Mouse (Mus musculus) ES-E14 (cell line): ENCODE results near the gene Tmem163. TPM values are rescaled to one million over a fixed set of nuclear protein-coding genes. Genes with fewer than 3 reads are reported as not detected.

Experiments used
- DNase-seq: peaks from one replicate; pipeline ENCODE4 v3.0.0-alpha.2; 2013; ENCODE audit warnings: low read depth, low spot score
- H3K27ac ChIP-seq: 2 replicates; pipeline ENCODE4 v1.5.1; 2012; ENCODE audit warnings: low read depth, mild to moderate bottlenecking, low read length, moderate library complexity, mixed read lengths; ENCODE audit not compliant: poor library complexity, insufficient read depth, severe bottlenecking
- H3K36me3 ChIP-seq: 2 replicates; pipeline ENCODE4 v1.6.1; 2012; ENCODE audit warnings: mild to moderate bottlenecking, low read length, moderate library complexity, mixed read lengths; ENCODE audit not compliant: control insufficient read depth, poor library complexity, insufficient read depth, severe bottlenecking
- H3K4me1 ChIP-seq, 2 experiments: fragments of 150-350 bp in 1 of 2; sonication (generic) in 1 of 2; 2 replicates each; pipeline ENCODE4 v1.6.1; 2012; ENCODE audit warnings: low read length in 2 of 2, mild to moderate bottlenecking in 1 of 2, mixed read lengths in 1 of 2; ENCODE audit not compliant: control insufficient read depth in 2 of 2, insufficient read depth in 2 of 2, poor library complexity in 1 of 2
- H3K4me3 ChIP-seq, 2 experiments: fragments of 150-350 bp in 1 of 2; sonication (generic) in 1 of 2; 2 replicates each; pipeline ENCODE4 v1.5.1; 2012; ENCODE audit warnings: low read length in 2 of 2, low read depth in 1 of 2, mild to moderate bottlenecking in 1 of 2, mixed read lengths in 1 of 2; ENCODE audit not compliant: insufficient read depth in 1 of 2, poor library complexity in 1 of 2, severe bottlenecking in 1 of 2
- H3K9ac ChIP-seq: 2 replicates; pipeline ENCODE4 v1.6.1; 2012; ENCODE audit warnings: low read depth, mild to moderate bottlenecking, low read length, mixed read lengths; ENCODE audit not compliant: poor library complexity, insufficient read depth, severe bottlenecking
- H3K9me3 ChIP-seq: fragments of 150-350 bp; sonication (generic); 2 replicates; pipeline ENCODE4 v1.6.1; 2012; ENCODE audit warnings: low read depth, mild to moderate bottlenecking, low read length; ENCODE audit not compliant: control insufficient read depth, insufficient read depth
- CHD2 ChIP-seq: IDR thresholded peaks from 2 replicates; pipeline ENCODE4 v1.6.1; 2014; ENCODE audit warnings: mild to moderate bottlenecking, low read depth, low read length, inconsistent platforms
- HCFC1 ChIP-seq: IDR thresholded peaks from 2 replicates; pipeline ENCODE4 v1.6.1; 2012; ENCODE audit warnings: low read length, inconsistent platforms, borderline replicate concordance; ENCODE audit not compliant: insufficient read depth
- MAFK ChIP-seq: IDR thresholded peaks from 2 replicates; pipeline ENCODE4 v1.6.1; 2014; ENCODE audit warnings: mild to moderate bottlenecking, low read depth, low read length, inconsistent platforms; ENCODE audit not compliant: insufficient read depth
- ZC3H11A ChIP-seq: IDR thresholded peaks from 2 replicates; pipeline ENCODE4 v1.6.1; 2012; ENCODE audit warnings: low read depth, mild to moderate bottlenecking, inconsistent platforms, low read length, borderline replicate concordance
- ZNF384 ChIP-seq: IDR thresholded peaks from 2 replicates; pipeline ENCODE4 v1.6.1; 2012; ENCODE audit warnings: low read depth, low read length, inconsistent platforms
- in situ Hi-C, 2 experiments: fragments of 600-800 bp; cut with MboI; formaldehyde crosslinking; loops; one replicate each; pipeline ENCODE4 v1.15.1; 2025; ENCODE audit warnings: low sequenced_read_pairs in 2 of 2, inconsistent platforms in 1 of 2; ENCODE audit not compliant: unreplicated experiment in 2 of 2
- total RNA-seq: library from RNA; depleted of rRNA; stranded (reverse); fragments of 300-350 nt; gene quantifications from 2 replicates; pipeline ENCODE4 v1.2.3, GENCODE M21; 2012

The Tmem163 gene
- total RNA-seq, 1 experiment, result 0.18 TPM

DNA sequence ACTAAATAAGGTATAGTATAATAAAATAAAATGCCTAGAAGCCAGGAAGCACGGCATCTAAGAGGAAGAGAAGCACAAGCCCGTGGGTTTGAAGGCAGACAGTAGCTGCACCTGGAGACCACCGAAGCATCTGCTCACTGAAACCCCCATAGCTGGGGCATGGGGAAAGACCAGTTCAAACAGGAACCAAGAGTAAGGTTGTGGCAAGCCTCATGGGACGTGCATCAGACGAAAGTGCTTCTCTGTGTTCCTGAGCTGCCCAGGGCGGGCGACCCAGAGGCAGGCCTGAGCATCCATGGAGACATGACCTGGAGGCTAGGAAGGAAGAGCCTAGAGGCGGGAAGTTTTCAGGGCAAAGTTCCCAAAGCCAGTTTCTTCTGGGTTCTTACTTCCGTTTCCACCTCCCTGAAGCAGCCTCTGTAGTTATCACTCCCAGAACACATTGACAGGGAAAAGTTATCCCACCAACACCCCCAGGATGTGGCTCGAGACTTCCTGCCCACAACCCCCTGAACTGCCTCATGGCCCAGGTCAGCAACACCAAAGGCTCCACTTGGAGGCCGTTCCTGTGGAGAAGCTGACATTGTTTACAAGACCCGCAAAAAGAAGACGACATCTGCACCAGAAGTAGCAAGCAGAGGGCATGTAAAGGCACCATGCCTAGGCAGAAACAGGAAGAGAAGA lies 16.8 kb downstream of the Tmem163 start:
- Histone ChIP-seq H3K27ac (no peak overlapping the region), H3K4me1 (no peaks in the 10 kb centered on the region), H3K36me3 (no peaks in the 10 kb centered on the region), H3K4me3 (no peak overlapping the region), H3K9me3 (no peaks in the 10 kb centered on the region), H3K9ac (no peak overlapping the region)
- TF ChIP-seq MAFK (no peak), ZC3H11A (no peak), HCFC1 (no peak), ZNF384 (no peak), CHD2 (no peak)
- DNase-seq, result no peak
- in situ Hi-C loops, result no loop called here

DNA sequence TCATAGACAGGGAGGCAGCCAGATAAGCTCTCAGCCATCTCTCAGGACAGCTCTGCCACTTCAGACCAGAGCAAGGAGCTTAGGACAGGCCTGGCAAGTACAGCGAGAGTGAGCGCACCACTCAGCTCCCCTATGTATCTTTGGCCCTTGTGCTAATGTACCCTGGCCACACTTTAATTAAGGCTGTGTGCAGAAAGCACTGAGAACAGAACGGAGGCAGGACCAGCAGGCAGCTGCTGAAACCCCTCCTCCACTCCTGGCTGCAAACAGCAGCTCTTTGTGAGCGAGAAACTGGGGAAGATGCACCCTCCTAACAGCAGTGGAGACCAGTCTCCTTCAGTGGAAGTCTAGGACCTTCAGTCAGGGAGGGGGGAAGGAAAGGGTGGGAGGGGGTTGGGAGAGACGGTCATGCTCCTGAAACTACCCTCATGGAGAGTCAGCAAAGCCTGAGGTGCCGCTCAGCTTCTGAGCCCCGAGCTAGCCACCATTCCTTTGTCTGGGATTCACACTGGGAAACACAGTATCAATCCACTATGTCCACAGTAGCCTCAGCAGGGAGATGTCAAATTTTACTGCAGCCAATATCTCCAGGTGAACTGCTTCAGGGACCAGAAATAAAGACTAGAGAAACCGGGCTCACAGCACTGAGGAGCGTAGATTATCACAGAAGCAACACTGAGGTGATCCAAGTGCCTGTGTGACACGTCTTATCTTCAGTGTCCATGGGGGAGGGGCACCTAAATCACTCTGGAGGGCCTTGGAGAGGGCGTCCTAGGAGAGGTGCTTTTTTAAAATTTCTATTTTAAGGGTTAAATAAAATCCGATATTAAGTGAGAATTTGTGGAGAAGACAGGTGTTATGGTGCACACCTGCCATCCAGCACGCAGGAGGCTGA lies 18.0 kb downstream of the Tmem163 start:
- no peak for TF ChIP-seq MAFK
- TF ChIP-seq CHD2, result no peak
- no peak for TF ChIP-seq ZNF384
- no peak for TF ChIP-seq ZC3H11A
- no peak for TF ChIP-seq HCFC1
- Histone ChIP-seq H3K27ac (no peak overlapping the region), H3K36me3 (no peaks in the 10 kb centered on the region), H3K9me3 (no peaks in the 10 kb centered on the region), H3K4me3 (no peak overlapping the region), H3K9ac (no peak overlapping the region), H3K4me1 (no peaks in the 10 kb centered on the region)
- DNase-seq, result no peak
- in situ Hi-C loops, result no loop called here

DNA sequence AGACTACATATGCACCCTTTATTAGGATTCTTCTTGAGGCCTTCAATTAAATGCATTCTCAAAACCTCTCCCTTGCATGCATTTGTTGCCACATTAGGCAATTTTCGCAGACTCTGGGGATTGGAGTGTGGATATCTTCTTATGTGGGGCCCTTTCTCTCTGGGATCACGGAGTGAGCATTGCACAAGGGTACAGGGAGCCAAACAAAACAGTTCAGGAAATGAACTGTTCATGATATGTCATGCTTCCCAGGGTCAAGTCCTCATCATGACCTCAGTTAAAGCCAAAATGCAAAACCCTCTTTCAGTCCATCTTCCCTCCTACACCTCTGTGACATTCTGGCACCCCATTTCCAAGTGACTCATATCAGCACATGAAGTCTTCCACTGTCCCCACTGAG lies 27.8 kb downstream of the Tmem163 start:
- H3K27ac ChIP-seq, result no peak overlapping the region
- no peaks in the 10 kb centered on the region for H3K4me1 ChIP-seq
- H3K36me3 ChIP-seq, result no peaks in the 10 kb centered on the region
- no peak for TF ChIP-seq MAFK
- TF ChIP-seq ZC3H11A, result no peak
- TF ChIP-seq CHD2, result no peak
- TF ChIP-seq HCFC1, result no peak
- TF ChIP-seq ZNF384, result no peak
- no peak overlapping the region for H3K4me3 ChIP-seq
- in situ Hi-C loops, result no loop called here
- no peak overlapping the region for H3K9ac ChIP-seq
- no peak for DNase-seq
- H3K9me3 ChIP-seq, result no peaks in the 10 kb centered on the region

DNA sequence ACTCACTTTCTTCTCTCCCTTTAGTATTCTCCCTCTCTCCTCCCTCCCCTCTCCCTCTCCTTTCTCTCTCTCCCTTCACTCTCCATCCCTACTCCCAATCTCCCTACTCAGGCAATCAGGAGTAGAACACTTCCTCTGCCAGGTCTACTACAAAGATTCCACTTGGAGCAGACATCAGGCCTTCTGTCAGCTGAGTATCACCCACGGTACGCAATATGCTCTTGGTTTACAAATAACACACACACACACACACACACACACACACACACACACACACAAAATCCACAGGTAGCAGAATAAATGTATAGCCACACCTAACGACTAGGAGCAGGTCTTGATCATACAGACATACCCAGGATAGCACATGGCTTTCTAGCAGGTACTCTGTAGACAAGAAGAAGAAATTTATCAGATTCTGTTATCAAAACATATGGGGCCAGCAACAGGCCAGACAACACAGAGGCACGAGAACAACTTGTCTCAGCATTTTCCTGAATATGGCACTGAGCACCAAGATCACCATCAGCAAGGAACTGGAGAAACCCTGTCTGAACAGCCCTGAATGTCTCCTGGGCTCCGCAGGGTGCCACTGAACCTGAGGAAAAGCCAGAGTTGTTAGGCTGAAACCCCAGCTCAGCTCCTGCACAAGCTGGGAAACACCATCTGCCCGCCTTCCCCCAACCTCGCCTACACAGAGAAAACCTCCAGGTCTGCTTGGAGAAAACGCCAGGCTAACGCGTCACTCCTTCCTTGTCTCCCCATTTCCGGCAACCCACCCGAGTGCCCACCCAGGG lies 36.2 kb downstream of the Tmem163 start:
- H3K4me1 ChIP-seq, result no peaks in the 10 kb centered on the region
- TF ChIP-seq HCFC1 (no peak), ZC3H11A (no peak), MAFK (no peak), CHD2 (no peak)
- H3K27ac ChIP-seq, result no peak overlapping the region
- no peaks in the 10 kb centered on the region for H3K9me3 ChIP-seq
- H3K9ac ChIP-seq, result no peak overlapping the region
- no peak for DNase-seq
- no peaks in the 10 kb centered on the region for H3K36me3 ChIP-seq
- in situ Hi-C loops, result no loop called here
- H3K4me3 ChIP-seq, result no peak overlapping the region
